In the genomic region with DNA sequence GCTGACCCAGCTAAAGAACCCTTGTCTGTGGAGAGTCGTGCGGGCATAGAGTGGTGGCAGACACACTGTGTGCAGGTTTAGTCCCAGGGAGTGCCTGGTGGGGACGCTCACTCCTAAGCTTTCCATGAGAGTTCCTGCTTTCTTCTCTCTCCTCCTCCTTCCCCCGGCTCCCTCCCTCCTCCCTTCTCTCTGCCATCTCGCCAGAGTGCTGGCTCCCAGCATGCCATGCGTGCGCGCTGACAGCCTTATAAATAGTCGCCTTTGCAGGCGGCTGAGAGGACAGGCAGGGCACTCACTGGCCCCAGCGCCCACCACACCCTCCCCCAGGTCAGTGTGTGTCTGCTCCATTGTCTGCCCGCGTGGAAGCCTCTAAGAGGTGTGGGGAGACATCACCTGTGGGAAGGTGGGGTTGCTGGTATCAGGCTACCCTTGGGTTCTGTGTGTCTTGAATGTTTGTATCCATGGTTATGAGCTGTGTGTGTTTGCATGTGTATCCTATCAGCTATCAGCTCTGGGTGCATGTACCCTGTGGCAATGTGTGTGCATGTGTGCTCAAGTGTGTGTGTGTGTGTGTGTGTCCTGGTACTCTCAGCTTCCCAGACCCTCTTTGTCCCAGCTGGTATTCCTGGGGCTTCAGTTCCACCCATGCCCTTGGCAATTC, we compare ENCODE assay signal across 8 mouse cellular contexts. TPM values are rescaled to one million over a fixed set of nuclear protein-coding genes. Genes with fewer than 3 reads are reported as not detected.
DNase-seq lines count a peak whose midpoint lies in the region; ATAC-seq and TF ChIP-seq lines count a peak whose summit lies in the region.

No protein-coding gene starts in this region.

- TF ChIP-seq EP300 in liver, embryonic 14.5 days (IDR thresholded peaks at IDR 0.05; ENCODE audit: low read depth), result no peak

- peak; percentile 77 for ATAC-seq in forebrain, embryonic 15.5 days (replicated peaks)
- ATAC-seq in liver, embryonic 14.5 days (ENCODE audit: insufficient read depth), result 0 out of 2 replicates have a peak, but pooled peaks have one; percentile 14
- ATAC-seq in neural tube, embryonic 12.5 days (ENCODE audit: low FRiP score, low read depth), result peak; percentile 56

- no peaks in the 10 kb centered on the region for H3K27me3 ChIP-seq in forebrain, embryonic 15.5 days
- H3K27me3 ChIP-seq in liver, embryonic 14.5 days (ENCODE audit: control insufficient read depth, insufficient read depth, low read length), result no peaks in the 10 kb centered on the region
- no peaks in the 10 kb centered on the region for H3K27me3 ChIP-seq in neural tube, embryonic 12.5 days (replicated peaks)

- H3K9ac ChIP-seq in forebrain, embryonic 15.5 days (replicated peaks), result peak overlapping the region; percentile 60
- H3K9ac ChIP-seq in liver, embryonic 14.5 days (replicated peaks), result no peak overlapping the region
- peak overlapping the region; percentile 41; the same call in 1 of the 2 replicates for H3K9ac ChIP-seq in neural tube, embryonic 12.5 days

- peak overlapping the region; percentile 58 for H3K4me2 ChIP-seq in forebrain, embryonic 15.5 days (replicated peaks)
- H3K4me2 ChIP-seq in liver, embryonic 14.5 days (ENCODE audit: low read depth), result peak overlapping the region; percentile 47
- peak overlapping the region; percentile 62 for H3K4me2 ChIP-seq in neural tube, embryonic 12.5 days (replicated peaks)

- H3K4me3 ChIP-seq in forebrain, embryonic 15.5 days, result peak overlapping the region; percentile 42
- H3K4me3 ChIP-seq in liver, embryonic 14.5 days (ENCODE audit: insufficient read depth in 1 of 2, low read depth in 2 of 2, low read length in 2 of 2), result 0 out of 4 replicates have a peak overlapping the region, but pooled peaks of 1 of the 2 experiments have one; percentile 1
- peak overlapping the region; percentile 16; the same call in 1 of the 2 replicates for H3K4me3 ChIP-seq in neural tube, embryonic 12.5 days

- intact Hi-C loops in heart, postnatal 14 days (cut with DNase I), result no loop called here

- H3K36me3 ChIP-seq in forebrain, embryonic 15.5 days, result no peaks in the 10 kb centered on the region
- H3K36me3 ChIP-seq in liver, embryonic 14.5 days (replicated peaks; ENCODE audit: control insufficient read depth, insufficient read depth, low read depth), result no peaks in the 10 kb centered on the region
- no peaks in the 10 kb centered on the region for H3K36me3 ChIP-seq in neural tube, embryonic 12.5 days

- no peaks in the 10 kb centered on the region for H3K9me3 ChIP-seq in forebrain, embryonic 15.5 days
- H3K9me3 ChIP-seq in liver, embryonic 14.5 days (ENCODE audit: control insufficient read depth, low read length), result no peaks in the 10 kb centered on the region
- H3K9me3 ChIP-seq in neural tube, embryonic 12.5 days, result no peaks in the 10 kb centered on the region

- no peak for TF ChIP-seq CTCF in liver, embryonic 14.5 days (IDR thresholded peaks at IDR 0.05; ENCODE audit: low read depth)

- H3K27ac ChIP-seq in forebrain, embryonic 15.5 days (replicated peaks), result peak overlapping the region; percentile 85
- no peak overlapping the region for H3K27ac ChIP-seq in liver, embryonic 14.5 days
- H3K27ac ChIP-seq in neural tube, embryonic 12.5 days, result peak overlapping the region; percentile 74

- WGBS in forebrain, embryonic 15.5 days, result 2% methylated on average over 13 of the region's 13 CpGs
- WGBS in liver, embryonic 14.5 days (ENCODE audit: insufficient replicate concordance), result 5% methylated on average over 13 of the region's 13 CpGs
- 2% methylated on average over 13 of the region's 13 CpGs for WGBS in neural tube, embryonic 12.5 days

- DNase-seq in urinary bladder, postnatal 25 days (ENCODE audit: low spot score), result peak; percentile 50
- no peak for DNase-seq in urinary bladder, adult 2 months (ENCODE audit: low spot score)
- DNase-seq in heart, postnatal 14 days, result peak; percentile 74 to 86
- peak; percentile 88 for DNase-seq in layer of hippocampus, adult 11-12 months (ENCODE audit: low spot score)
- no peak for DNase-seq in liver, embryonic 14.5 days (ENCODE audit: low read depth in 3 of 3, low spot score in 3 of 3)
- no peak for DNase-seq in natural killer cell, adult 2 months (ENCODE audit: low spot score in 2 of 2)

- peaks cover 55% of the 10 kb centered on the region for H3K4me1 ChIP-seq in forebrain, embryonic 15.5 days
- H3K4me1 ChIP-seq in liver, embryonic 14.5 days (replicated peaks; ENCODE audit: control insufficient read depth in 2 of 2, insufficient read depth in 2 of 2, low read length in 1 of 2), result peaks cover 0 to 24% of the 10 kb centered on the region in 2 experiments; a peak in 3 of 4 replicates
- peaks cover 56% of the 10 kb centered on the region for H3K4me1 ChIP-seq in neural tube, embryonic 12.5 days

RNA-seq across cellular contexts. Expression of a gene that starts 3.8 kb away (rescaled TPM):
- 43.8 and 59.1 TPM in 2 replicates for polyA plus RNA-seq in urinary bladder, adult 2 months (2012; rRNA removed)
- polyA plus RNA-seq in forebrain, embryonic 15.5 days (2015; fragmentation: Nextera tagmentation; extraction: Ambion mirVana), result 74.1 and 79.6 TPM in 2 replicates
- total RNA-seq in heart, postnatal 14 days (2021), result 100 to 1,000 TPM; 595 to 617 TPM
- 0.34 and 0.37 TPM in 2 replicates for polyA plus RNA-seq in liver, embryonic 14.5 days (2012; rRNA removed)
- polyA plus RNA-seq in liver, embryonic 14.5 days (2014; fragmentation: Nextera tagmentation; extraction: Ambion mirVana), result 0.44 and 0.59 TPM in 2 replicates
- 46.6 and 50.4 TPM in 2 replicates for polyA plus RNA-seq in neural tube, embryonic 12.5 days (2016; fragmentation: Nextera tagmentation; extraction: Ambion mirVana)

RNA-seq across cellular contexts. Expression of a gene that starts 21.1 kb away (rescaled TPM):
- polyA plus RNA-seq in urinary bladder, adult 2 months (2012; rRNA removed), result 59.8 and 73.9 TPM in 2 replicates
- polyA plus RNA-seq in forebrain, embryonic 15.5 days (2015; fragmentation: Nextera tagmentation; extraction: Ambion mirVana), result 23.4 and 25.1 TPM in 2 replicates
- total RNA-seq in heart, postnatal 14 days (2021), result 100 to 1,000 TPM; 148 to 162 TPM
- polyA plus RNA-seq in liver, embryonic 14.5 days (2012; rRNA removed), result 15.4 and 17.6 TPM in 2 replicates
- polyA plus RNA-seq in liver, embryonic 14.5 days (2014; fragmentation: Nextera tagmentation; extraction: Ambion mirVana), result 13.9 and 16.5 TPM in 2 replicates
- 28.8 and 33.0 TPM in 2 replicates for polyA plus RNA-seq in neural tube, embryonic 12.5 days (2016; fragmentation: Nextera tagmentation; extraction: Ambion mirVana)

RNA-seq across cellular contexts. Expression of a gene that starts 25.8 kb away (rescaled TPM):
- 20.8 and 33.1 TPM in 2 replicates for polyA plus RNA-seq in urinary bladder, adult 2 months (2012; rRNA removed)
- 16.6 and 19.3 TPM in 2 replicates for polyA plus RNA-seq in forebrain, embryonic 15.5 days (2015; fragmentation: Nextera tagmentation; extraction: Ambion mirVana)
- total RNA-seq in heart, postnatal 14 days (2021), result 100 to 1,000 TPM in 1 of 2 experiments, 10 to 100 TPM in 1; 97.9 to 104 TPM
- 9.9 and 14.3 TPM in 2 replicates for polyA plus RNA-seq in liver, embryonic 14.5 days (2012; rRNA removed)
- polyA plus RNA-seq in liver, embryonic 14.5 days (2014; fragmentation: Nextera tagmentation; extraction: Ambion mirVana), result 3.2 and 4.4 TPM in 2 replicates
- 10.1 and 11.5 TPM in 2 replicates for polyA plus RNA-seq in neural tube, embryonic 12.5 days (2016; fragmentation: Nextera tagmentation; extraction: Ambion mirVana)

RNA-seq across cellular contexts. Expression of a gene that starts 38.4 kb away (rescaled TPM):
- 13.3 and 16.1 TPM in 2 replicates for polyA plus RNA-seq in urinary bladder, adult 2 months (2012; rRNA removed)
- polyA plus RNA-seq in forebrain, embryonic 15.5 days (2015; fragmentation: Nextera tagmentation; extraction: Ambion mirVana), result 25.9 and 26.4 TPM in 2 replicates
- total RNA-seq in heart, postnatal 14 days (2021), result 10 to 100 TPM; 22.8 to 23.6 TPM
- 5.4 and 5.6 TPM in 2 replicates for polyA plus RNA-seq in liver, embryonic 14.5 days (2012; rRNA removed)
- polyA plus RNA-seq in liver, embryonic 14.5 days (2014; fragmentation: Nextera tagmentation; extraction: Ambion mirVana), result 6.2 and 6.8 TPM in 2 replicates
- polyA plus RNA-seq in neural tube, embryonic 12.5 days (2016; fragmentation: Nextera tagmentation; extraction: Ambion mirVana), result 20.4 and 21.4 TPM in 2 replicates

RNA-seq across cellular contexts. Expression of a gene that starts 49.9 kb away (rescaled TPM):
- polyA plus RNA-seq in urinary bladder, adult 2 months (2012; rRNA removed), result 0.07 TPM in 1 of 2 replicates, not detected in the other
- polyA plus RNA-seq in forebrain, embryonic 15.5 days (2015; fragmentation: Nextera tagmentation; extraction: Ambion mirVana), result 0.23 and 0.24 TPM in 2 replicates
- total RNA-seq in heart, postnatal 14 days (2021), result not detected
- not detected in 2 replicates for polyA plus RNA-seq in liver, embryonic 14.5 days (2012; rRNA removed)
- 0.06 TPM in 1 of 2 replicates, not detected in the other for polyA plus RNA-seq in liver, embryonic 14.5 days (2014; fragmentation: Nextera tagmentation; extraction: Ambion mirVana)
- 0.25 and 0.69 TPM in 2 replicates for polyA plus RNA-seq in neural tube, embryonic 12.5 days (2016; fragmentation: Nextera tagmentation; extraction: Ambion mirVana)

Comparison
In these comparisons a context has a peak if more than half of its experiments do, and no peak if none do; other contexts are left out.
1. DNase-seq: peak in urinary bladder, postnatal 25 days (single experiment), heart, postnatal 14 days (2 of 2) and layer of hippocampus, adult 11-12 months (single experiment); none in urinary bladder, adult 2 months (single experiment), liver, embryonic 14.5 days (0 of 3) and natural killer cell, adult 2 months (0 of 2).
2. ATAC-seq: peak in every context shown above with its lines; median percentile 77 in forebrain, embryonic 15.5 days; 56 in neural tube, embryonic 12.5 days; 14 in liver, embryonic 14.5 days.
3. RNA of a gene that starts 3.8 kb away (polyA plus RNA-seq): 74.1 to 79.6 TPM in forebrain, embryonic 15.5 days, 46.6 to 50.4 TPM in neural tube, embryonic 12.5 days and 43.8 to 59.1 TPM in urinary bladder, adult 2 months; 0.34 to 0.59 TPM in liver, embryonic 14.5 days; every median in the first group is over 10 times any median in the second.
4. Peak in every context shown above with its lines, with median percentiles within 50 percentile points of each other: H3K4me2 ChIP-seq.